Mouse (Mus musculus): Measurements from ENCODE around the gene Rab37.

GRCm38 (mm10) chr11:115194693-115195092 is 103.5 kb downstream of the Rab37 start:
- no peak for TF ChIP-seq CTCF (IDR thresholded peaks at IDR 0.05; ENCODE audit: low read depth)
- no peak for TF ChIP-seq EP300 (IDR thresholded peaks at IDR 0.05; ENCODE audit: low read depth)

All from liver, postnatal 0 days (tissue).